In genomic region chr2:148192946-148193345, GRCm38 (mm10) we compare ENCODE assay signal across 13 mouse cellular contexts.
DNase-seq lines count a peak whose midpoint lies in the region; ATAC-seq and TF ChIP-seq lines count a peak whose summit lies in the region.
"Had no signal": no experiment of that assay in that cellular context is flagged by ENCODE, and none has a peak within 500 bp of the region (broad histone marks: within the 10 kb centered on the region; RNA-seq: fewer than 3 reads in every experiment).

No protein-coding gene starts in this region.

- ATAC-seq in midbrain, embryonic 14.5 days (ENCODE audit: low FRiP score, low TSS enrichment) = no peak
- no peak for ATAC-seq in midbrain, postnatal 0 days (ENCODE audit: low FRiP score)
- ATAC-seq: intestine, embryonic 16.5 days; liver, postnatal 0 days had no signal

- no peak overlapping the region for H3K27ac ChIP-seq in midbrain, embryonic 14.5 days (replicated peaks; ENCODE audit: low read depth, low read length)
- no peak overlapping the region for H3K27ac ChIP-seq in midbrain, postnatal 0 days (ENCODE audit: low read depth, low read length)
- H3K27ac ChIP-seq: embryonic facial prominence, embryonic 13.5 days; forebrain, embryonic 12.5 days; hindbrain, embryonic 12.5 days had no signal

- WGBS in midbrain, embryonic 14.5 days = 69% methylated on average over 4 of the region's 4 CpGs
- WGBS in midbrain, postnatal 0 days = 64% methylated on average over 4 of the region's 4 CpGs

- H3K4me3 ChIP-seq in midbrain, embryonic 14.5 days (replicated peaks; ENCODE audit: low read depth, low read length) = no peak overlapping the region
- no peak overlapping the region for H3K4me3 ChIP-seq in midbrain, postnatal 0 days (ENCODE audit: low read depth, low read length)
- H3K4me3 ChIP-seq: embryonic facial prominence, embryonic 13.5 days; forebrain, embryonic 12.5 days; hindbrain, embryonic 12.5 days had no signal

- H3K27me3 ChIP-seq in midbrain, embryonic 14.5 days (ENCODE audit: control insufficient read depth, insufficient read depth, low read length) = no peaks in the 10 kb centered on the region
- H3K27me3 ChIP-seq in midbrain, postnatal 0 days (ENCODE audit: insufficient read depth, low read length) = no peaks in the 10 kb centered on the region
- H3K27me3 ChIP-seq: embryonic facial prominence, embryonic 13.5 days; forebrain, embryonic 12.5 days; hindbrain, embryonic 12.5 days had no signal

- TF ChIP-seq CTCF in midbrain, postnatal 0 days (IDR thresholded peaks at IDR 0.05) = no peak

- H3K36me3 ChIP-seq in midbrain, embryonic 14.5 days (ENCODE audit: control insufficient read depth, insufficient read depth, low read length) = no peaks in the 10 kb centered on the region
- no peaks in the 10 kb centered on the region for H3K36me3 ChIP-seq in midbrain, postnatal 0 days (ENCODE audit: insufficient read depth, low read length)
- H3K36me3 ChIP-seq: embryonic facial prominence, embryonic 13.5 days; forebrain, embryonic 12.5 days; hindbrain, embryonic 12.5 days had no signal

- no peak overlapping the region for H3K4me2 ChIP-seq in midbrain, embryonic 14.5 days (ENCODE audit: low read length)
- no peak overlapping the region for H3K4me2 ChIP-seq in midbrain, postnatal 0 days (ENCODE audit: low read depth, low read length, poor library complexity, severe bottlenecking)
- H3K4me2 ChIP-seq: embryonic facial prominence, embryonic 13.5 days; forebrain, embryonic 12.5 days; hindbrain, embryonic 12.5 days had no signal

- H3K9me3 ChIP-seq in midbrain, embryonic 14.5 days (ENCODE audit: control insufficient read depth, low read length) = no peaks in the 10 kb centered on the region
- no peaks in the 10 kb centered on the region for H3K9me3 ChIP-seq in midbrain, postnatal 0 days (ENCODE audit: low read length)
- H3K9me3 ChIP-seq: embryonic facial prominence, embryonic 13.5 days; forebrain, embryonic 12.5 days; hindbrain, embryonic 12.5 days had no signal

- DNase-seq in kidney, postnatal 10 days = peak; percentile 48
- DNase-seq in kidney, adult 8-10 months = no peak
- peak; percentile 6 for DNase-seq in midbrain, embryonic 14.5 days
- DNase-seq in midbrain, postnatal 0 days (ENCODE audit: low spot score) = no peak
- peak; percentile 19 for DNase-seq in gastrocnemius, postnatal 25 days
- DNase-seq in left cerebral cortex, adult 9 months (ENCODE audit: low spot score in 2 of 2) = no peak
- DNase-seq in left cerebral cortex, adult 8-10 months (ENCODE audit: low spot score in 2 of 2) = no peak
- DNase-seq: cerebellum, adult 11 months; liver, postnatal 0 days had no signal

- H3K9ac ChIP-seq in midbrain, embryonic 14.5 days (replicated peaks; ENCODE audit: low read length) = no peak overlapping the region
- H3K9ac ChIP-seq in midbrain, postnatal 0 days (replicated peaks; ENCODE audit: low read length, poor library complexity, severe bottlenecking) = no peak overlapping the region
- H3K9ac ChIP-seq: embryonic facial prominence, embryonic 13.5 days; forebrain, embryonic 12.5 days; hindbrain, embryonic 12.5 days; liver, postnatal 0 days had no signal

- H3K4me1 ChIP-seq in midbrain, embryonic 14.5 days (ENCODE audit: control insufficient read depth, insufficient read depth, low read length) = no peaks in the 10 kb centered on the region
- H3K4me1 ChIP-seq in midbrain, postnatal 0 days (ENCODE audit: insufficient read depth, low read length) = no peaks in the 10 kb centered on the region
- H3K4me1 ChIP-seq: embryonic facial prominence, embryonic 13.5 days; forebrain, embryonic 12.5 days; hindbrain, embryonic 12.5 days had no signal

Comparison
In these comparisons a context has a peak if more than half of its experiments do, and no peak if none do; other contexts are left out.
1. DNase-seq: peak in kidney, postnatal 10 days (single experiment), midbrain, embryonic 14.5 days (single experiment) and gastrocnemius, postnatal 25 days (single experiment); none in kidney, adult 8-10 months (0 of 2), midbrain, postnatal 0 days (single experiment), left cerebral cortex, adult 9 months (0 of 2) and left cerebral cortex, adult 8-10 months (0 of 2).